Mouse (Mus musculus): Measurements from ENCODE around the gene Pphln1.

Pphln1 gene

DNA sequence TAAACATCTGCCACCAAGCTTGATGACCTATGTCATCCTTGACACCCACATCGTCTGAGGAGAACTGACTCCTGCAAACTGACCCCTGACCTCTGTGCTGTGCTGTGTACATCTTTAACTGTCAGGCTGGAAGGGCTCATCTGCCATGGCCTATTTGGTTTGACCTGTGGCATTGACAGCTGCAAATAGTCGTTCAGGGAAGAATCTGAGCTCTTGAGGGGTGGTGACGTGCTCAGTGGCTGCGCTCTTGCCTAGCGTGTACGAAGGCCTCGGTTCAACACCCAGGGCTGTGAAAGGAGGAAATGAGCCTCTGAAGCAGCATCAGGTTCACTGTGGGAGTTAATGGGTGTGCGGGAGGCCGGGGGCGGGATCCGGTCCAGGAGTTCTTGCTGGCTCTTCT, 35.7 kb downstream of the Pphln1 start:
- peak; percentile 18 for DNase-seq (ENCODE audit: low read depth, low spot score)

DNA sequence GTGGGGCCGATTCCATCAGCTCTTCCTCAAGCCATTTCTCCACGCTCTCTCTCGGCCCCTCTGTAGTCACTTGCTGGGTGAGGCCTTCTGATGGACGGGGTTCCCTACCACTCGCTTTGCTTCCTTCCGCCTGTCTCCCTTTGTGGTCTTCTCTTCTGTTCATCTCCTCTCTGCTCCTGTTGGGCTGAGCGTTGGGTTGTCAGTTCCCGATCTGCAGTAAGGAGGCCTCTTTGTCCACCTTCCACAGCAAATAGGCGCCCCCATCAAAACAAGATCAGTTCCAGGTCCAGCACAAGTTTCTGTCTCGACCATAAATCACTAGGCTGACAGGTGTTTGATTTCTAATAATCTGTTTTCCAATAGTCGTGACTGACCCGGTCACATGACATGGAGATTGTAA, 37.8 kb downstream of the Pphln1 start:
- DNase-seq (ENCODE audit: low read depth, low spot score), result no peak

DNA sequence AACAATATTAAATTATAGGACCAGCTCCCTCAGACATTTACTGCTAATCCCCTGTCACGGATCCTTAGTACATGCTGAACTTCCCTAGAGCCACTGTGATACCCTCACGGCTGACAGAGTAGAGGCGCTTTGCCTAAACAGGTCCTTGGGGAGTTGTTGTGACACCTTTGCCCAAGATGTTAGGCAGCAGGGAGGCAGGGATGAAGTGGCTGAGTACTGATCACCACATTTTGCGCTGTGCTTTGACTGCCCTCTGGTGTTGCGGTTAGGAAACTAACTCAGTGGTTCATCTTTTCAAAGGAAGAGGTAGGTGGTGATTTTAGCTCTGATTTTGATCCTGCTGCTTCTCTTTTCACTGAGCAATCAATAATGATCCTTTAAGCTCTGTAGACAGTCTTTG, 40.5 kb downstream of the Pphln1 start:
- DNase-seq (ENCODE audit: low read depth, low spot score), result peak; percentile 63

DNA sequence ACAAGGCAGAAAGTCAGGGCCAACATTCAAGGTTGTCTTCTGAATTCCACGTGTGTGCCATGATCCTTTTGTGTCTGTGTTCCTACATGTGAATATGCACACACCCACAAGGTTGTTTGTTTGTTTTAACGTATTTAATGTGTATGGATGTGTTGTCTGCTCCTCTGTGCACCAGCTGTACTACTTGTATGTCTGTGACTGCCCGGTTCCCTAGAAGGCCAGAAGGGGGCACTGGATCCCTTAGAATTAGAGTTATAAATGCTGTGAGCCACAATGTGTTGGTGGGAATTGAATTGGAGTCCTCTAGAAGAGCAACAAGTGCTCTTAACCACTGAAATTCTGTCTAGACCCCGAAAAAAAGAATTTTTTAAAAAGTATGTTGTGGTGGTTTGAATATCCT, 44.1 kb downstream of the Pphln1 start:
- peak; percentile 45 for DNase-seq (ENCODE audit: low read depth, low spot score)

DNA sequence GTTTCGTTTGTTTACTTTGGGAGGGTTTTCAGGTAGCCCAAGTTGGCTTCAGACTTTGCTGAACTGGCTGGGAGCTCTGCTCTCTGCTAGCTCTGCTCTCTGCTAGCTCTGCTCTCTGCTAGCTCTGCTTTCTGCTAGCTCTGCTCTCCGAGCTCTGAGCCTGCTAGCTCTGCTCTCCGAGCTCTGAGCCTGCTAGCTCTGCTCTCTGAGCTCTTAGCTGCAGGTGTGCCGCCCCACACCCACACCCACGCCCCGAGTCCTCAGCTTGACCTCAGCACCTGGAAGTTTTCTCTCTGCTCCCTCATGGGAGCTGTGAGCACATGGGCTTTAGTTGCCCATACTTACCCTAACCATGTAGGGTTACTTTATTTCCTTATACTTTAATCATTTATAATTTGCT, 45.5 kb downstream of the Pphln1 start:
- no peak for DNase-seq (ENCODE audit: low read depth, low spot score)

DNA sequence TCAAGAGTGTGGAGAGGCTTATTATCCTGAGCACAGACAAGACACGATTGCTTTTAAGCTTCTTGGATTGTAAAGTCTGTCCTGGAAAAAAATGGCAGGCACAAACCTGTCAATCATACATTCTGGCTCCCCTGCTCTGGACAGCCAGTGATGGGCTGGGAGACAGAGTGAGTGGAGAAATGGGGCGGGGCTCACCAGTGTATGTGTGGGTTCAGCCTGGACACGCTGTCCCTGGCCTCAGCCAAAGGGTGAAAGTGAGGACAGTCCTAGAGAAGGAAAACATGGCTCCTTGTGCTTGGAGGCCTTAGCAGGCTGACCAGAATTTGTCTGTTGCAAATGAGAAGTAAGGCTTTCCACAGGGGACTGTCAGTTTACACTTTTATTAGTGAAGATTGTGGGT, 50.7 kb downstream of the Pphln1 start:
- DNase-seq (ENCODE audit: low read depth, low spot score), result no peak

DNA sequence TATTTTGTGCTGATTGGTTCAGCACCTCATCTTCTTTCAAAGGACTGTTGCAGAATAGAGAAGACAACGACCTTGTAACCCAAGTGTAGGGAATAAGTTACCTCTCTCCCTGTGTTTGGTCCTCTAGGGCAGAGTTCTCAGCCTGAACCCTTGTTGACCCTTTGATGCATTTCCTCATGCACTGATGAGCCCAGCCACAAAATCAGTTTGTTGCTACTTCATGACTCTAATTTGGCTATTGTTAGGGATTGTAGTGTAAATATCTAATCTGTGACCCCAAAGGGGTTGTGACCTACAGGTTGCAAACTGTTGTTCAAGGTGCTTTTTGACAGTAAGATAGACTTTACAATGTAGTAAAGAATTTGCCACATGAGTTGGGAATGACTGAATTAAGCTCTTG, 55.1 kb downstream of the Pphln1 start:
- DNase-seq (ENCODE audit: low read depth, low spot score), result no peak

DNA sequence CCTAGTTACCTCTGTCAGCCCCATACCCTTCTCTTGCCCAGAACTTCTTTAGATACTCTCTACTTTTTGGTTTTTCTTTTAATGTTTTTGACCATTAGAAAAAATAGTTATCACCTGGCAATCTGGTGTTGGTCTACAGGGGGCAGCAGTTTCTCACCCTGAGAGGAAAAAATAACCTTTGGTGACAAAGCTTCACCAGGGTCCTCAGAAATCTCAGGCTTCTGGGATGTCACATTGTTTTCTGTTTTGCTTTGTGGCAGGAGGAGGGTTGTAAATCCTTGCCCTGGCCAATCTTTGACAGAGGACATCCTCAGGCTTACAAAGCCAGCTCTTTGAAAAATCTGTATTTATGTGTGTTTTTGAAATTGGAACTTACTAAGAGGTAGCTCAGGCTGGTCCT, 57.9 kb downstream of the Pphln1 start:
- DNase-seq (ENCODE audit: low read depth, low spot score), result no peak

DNA sequence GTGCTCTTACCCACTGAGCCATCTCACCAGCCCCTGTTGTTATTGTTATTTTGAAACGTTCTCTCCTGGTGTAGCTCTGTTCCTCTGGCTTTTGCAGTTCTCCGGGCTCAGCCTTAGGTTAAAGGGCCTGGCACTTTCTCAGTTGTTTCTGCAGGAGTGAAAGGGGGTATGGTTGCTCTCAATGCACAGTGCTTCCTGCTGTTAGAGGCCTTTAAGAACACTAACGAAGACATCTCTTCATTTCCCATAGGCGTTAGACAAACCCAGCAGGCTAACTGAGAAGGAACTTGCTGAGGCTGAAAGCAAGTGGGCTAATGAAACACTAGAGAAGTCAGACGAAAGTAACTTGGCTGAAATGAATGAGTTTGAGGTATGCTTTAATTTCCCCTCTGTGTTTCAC, 61.3 kb downstream of the Pphln1 start:
- peak; percentile 67 for DNase-seq (ENCODE audit: low read depth, low spot score)

DNA sequence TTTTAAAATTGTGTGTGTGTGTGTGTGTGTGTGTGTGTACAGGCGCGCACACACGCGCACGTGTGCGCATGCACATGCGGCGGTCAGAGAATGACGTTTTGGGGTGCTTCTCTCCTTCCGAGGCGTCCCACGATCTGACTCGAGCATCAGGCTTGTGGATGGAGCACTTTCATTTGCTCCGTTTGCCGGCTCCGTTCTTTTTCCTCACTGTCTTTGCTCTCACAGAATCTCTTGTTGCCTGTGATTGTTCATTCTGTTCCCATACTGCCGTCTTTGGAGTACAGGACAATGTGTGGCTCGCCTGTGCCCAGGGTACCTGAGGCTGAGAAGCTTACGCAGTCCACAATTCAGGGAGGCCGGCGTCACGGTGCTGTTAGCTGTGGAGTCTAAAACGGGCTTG, 62.9 kb downstream of the Pphln1 start:
- peak; percentile 34 for DNase-seq (ENCODE audit: low read depth, low spot score)

DNA sequence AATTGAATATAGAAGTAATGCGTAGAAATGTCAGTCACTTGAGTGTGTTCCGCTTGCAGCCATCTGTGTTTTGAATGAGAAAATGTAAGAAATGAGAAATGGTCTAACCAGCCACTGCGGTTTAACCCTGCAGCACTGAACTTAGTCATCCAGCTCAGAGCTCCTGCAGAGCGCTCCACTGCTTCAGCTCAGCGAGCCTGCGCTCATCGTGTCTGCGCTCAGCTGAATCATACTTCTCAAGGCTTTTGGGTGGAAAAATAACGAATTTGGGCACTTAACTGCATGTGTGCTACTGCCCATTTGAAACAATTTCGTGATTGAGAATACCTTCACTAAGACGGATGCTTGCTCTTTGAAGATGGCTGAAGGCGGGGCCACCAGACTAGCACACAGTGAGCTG, 73.5 kb downstream of the Pphln1 start:
- DNase-seq (ENCODE audit: low read depth, low spot score), result no peak

DNA sequence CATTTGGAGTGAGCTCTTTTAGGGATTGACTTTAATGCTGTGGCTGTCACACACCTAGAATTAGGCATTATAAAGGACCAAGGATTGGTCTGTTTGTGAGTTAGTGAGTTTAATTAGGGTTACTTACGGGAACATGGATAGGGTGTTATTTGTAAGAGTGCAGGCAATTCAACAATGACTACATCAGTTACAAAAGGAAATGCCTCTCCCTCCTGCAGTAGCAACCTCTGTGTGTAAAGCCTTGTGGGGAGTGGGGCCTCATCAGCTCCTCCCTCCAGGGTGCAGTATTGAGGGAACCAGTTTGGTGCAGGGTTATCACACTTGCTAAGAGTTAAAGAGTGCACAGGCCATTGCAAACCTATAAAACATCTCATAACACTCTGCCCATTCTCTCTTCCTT, 73.9 kb downstream of the Pphln1 start:
- DNase-seq (ENCODE audit: low read depth, low spot score), result peak; percentile 39

DNA sequence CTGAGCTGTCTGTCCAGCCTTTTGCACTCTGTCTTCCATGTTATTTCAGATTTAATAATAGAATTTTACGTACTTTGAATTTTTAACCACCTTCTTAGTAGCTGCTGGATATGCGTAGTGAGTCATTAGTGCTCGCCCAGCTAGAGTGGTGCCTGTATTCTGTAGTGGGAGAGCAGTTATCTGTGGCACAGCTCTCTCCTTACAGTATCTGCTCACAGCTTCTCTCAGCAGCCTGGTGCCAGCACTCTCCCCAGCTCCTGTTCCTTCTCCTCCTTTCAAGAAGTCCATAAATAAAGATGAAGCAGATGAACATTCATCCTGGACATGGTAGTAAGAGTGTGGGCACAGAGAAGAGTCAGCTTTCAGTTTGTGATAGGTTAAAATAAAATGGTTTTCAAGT, 76.1 kb downstream of the Pphln1 start:
- no peak for DNase-seq (ENCODE audit: low read depth, low spot score)

DNA sequence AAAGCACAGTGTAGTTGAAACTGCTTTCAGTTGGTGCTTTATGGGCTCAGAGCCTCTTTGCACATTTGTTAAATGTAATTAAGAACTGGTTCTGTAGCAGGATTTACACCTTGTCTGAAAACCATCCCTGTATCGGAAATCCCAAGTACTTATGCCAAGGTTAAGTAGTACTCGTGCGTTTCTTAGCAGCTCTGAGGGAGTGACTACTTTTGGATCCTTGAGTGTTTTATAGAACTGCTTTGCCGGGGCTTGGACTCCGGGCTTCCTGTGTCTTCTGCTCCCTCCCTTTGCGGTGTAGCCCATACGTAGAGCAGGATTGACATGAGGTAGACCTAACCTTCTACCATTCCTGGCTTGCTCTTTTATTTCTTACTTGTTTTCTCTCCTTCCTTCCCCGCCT, 77.5 kb downstream of the Pphln1 start:
- DNase-seq (ENCODE audit: low read depth, low spot score), result no peak

DNA sequence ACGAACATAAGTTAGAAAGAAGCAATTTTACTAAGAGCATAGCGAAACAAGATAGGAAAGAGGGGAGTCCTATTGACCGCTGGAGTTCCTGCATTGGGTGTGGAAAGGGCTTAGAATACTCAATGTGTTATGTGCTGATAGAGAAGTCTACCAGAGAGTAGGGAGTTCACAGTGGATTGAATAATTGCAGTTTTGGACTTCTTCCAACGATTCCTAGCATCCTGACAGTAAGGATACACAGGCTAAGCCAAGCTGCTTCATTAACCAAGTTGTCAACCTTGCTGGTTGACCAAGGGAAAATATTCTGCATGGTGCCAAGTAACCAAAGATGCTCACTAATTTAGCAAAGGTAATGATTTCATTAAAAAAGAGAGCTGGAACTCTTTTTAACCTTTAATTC, 79.6 kb downstream of the Pphln1 start:
- DNase-seq (ENCODE audit: low read depth, low spot score), result no peak

DNA sequence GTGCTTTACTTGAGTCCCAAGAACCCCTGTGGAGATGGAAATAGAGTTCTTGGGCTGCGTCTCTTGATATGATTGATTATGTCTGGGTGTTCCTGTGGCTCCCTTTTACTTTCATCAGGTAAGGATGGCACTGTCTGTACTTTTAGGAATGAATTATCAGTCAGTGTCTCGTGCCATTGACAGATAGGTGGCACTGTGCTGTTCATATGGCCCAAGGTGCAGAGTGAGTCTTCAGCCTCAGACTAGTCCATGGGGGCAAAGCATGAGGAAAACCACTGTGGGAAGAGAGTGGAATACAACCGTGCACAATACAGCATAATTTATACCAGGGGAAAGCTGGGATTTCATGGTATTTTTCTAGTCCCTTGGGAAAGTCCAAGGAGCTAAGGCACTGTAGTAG, 80.5 kb downstream of the Pphln1 start:
- no peak for DNase-seq (ENCODE audit: low read depth, low spot score)

DNA sequence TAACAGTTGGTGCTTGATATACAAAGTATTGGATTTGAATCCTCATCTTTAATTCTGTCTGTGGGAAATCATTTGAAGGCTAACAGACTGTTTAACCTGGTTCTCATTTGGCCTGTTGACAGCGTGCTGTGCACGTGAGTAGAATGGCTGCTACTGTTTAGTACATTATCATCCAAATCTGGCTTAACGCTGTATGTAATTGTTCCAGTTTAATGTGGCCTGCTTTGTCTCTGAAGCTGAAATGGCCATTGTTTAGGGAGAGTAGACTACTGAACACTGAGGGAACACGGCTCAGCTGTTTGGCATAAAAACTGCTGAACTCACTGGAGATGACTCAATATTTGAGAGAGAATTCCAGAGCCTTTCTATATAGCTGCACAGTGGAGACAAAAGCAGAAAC, 81.3 kb downstream of the Pphln1 start:
- DNase-seq (ENCODE audit: low read depth, low spot score), result no peak

DNA sequence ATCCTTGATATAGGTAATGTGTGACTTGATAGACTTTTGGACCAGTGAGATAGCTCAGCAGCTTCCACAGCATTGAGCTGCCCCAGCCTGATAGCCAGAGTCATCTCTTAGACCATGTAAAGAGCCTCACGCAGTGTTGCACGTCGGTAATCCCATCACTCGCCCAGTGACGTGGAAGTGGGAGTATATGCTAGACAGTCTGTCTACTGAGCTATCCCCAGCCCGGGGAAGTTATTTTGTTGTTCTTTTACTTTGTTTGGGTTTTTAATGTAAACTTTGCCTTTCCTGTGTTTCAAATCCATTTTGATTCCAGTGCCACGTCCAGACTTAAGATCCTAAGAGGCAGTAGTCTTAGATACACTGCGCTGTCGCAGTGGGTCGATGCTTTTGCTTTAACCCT, 83.0 kb downstream of the Pphln1 start:
- no peak for DNase-seq (ENCODE audit: low read depth, low spot score)

DNA sequence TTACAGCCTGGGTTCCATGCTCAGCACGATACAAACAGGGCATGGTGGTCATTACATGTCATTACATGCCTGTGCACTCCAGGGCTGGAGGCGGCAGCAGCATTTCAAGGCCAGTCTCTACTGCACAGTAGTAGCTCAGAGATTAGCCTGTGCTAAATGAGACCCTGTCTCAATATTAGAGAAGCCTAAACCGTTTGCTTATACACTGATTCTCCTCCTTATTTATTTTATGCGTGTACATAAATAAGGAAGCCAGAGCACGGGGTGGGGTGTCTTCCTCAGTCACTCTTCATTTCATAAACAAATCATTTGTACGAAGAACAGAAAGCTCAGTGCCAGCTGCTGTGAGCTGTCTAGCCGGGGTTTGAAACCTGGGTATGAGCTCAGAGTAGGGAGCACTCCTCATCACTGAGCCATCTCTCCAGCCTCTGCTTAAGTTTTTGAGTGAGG, 86.1 kb downstream of the Pphln1 start:
- peak; percentile 60 for DNase-seq (ENCODE audit: low read depth, low spot score)

DNA sequence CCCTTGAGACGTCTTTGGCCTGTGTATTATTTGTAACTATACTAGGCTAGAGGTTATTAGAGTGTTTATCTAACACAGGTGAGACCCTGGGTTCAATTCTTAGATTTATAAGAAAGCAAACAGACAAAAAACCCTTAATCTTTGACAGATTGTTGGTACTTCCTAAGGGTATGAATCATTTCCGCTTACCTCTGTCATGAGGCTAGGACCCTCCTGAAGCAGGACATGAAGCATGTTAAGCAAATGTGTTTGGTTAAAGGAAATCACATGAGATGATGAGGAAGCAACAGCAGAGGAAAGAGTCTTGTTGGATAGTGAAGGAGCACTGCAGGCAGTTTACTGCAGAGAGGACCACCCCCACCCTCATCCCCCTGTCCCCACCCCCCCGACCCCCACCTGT, 87.1 kb downstream of the Pphln1 start:
- DNase-seq (ENCODE audit: low read depth, low spot score), result no peak

DNA sequence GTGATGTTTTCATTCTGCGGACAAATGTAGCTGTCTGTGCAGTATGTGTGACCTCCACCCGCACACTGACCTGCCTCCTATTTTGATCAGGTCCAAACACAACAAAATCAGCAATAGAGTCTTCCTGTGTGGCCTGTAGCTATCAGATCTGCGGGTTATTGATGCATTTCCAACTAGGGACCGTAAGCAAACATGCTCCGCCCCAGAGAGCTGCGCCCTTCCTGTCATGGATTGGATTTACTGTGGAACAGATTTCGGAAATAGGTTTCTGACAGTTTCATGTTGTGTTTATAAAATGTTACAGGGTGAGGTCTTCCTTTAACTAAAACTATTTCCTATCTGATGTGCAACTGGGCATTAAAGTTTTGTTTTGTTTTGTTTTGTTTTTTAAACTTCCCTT, 87.9 kb downstream of the Pphln1 start:
- DNase-seq (ENCODE audit: low read depth, low spot score), result no peak

DNA sequence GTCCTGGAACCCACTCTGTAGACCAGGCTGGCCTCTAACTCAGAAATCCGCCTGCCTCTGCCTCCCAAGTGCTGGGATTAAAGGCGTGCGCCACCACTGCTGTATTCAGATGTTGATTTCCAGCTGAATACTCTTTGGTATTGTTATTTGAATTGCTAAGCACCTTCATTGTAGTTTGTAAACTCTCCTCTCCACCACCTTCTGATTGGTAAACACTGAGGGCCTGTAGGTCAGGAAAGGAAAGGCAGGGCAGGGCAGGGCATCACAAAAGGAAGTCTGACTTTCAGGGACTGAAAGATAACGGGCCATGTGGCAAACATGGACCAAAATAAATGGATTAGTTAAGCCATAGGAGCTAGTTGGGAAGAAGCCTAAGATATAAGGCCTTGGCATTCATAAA, 91.4 kb downstream of the Pphln1 start:
- peak; percentile 92 for DNase-seq (ENCODE audit: low read depth, low spot score)

DNA sequence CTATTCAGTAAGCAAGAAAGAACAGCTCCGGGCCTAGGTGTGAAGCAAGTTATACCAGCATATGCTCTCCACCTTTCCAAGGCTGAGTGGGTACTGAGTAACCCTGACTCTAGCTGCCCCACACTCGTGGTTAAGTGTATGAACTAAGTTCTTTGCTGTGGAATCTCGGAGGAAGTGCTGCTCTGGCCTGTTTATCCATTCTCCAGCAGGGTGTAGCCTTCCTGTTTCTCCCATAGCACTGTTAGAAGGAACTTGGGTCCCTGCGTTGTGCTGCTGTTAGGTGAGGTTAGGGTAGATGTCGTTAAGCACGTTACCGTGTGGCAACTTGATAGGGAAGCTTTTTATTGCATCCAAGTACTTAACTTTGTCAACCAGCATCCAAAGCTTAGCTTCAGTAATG, 96.5 kb downstream of the Pphln1 start:
- DNase-seq (ENCODE audit: low read depth, low spot score), result no peak

DNA sequence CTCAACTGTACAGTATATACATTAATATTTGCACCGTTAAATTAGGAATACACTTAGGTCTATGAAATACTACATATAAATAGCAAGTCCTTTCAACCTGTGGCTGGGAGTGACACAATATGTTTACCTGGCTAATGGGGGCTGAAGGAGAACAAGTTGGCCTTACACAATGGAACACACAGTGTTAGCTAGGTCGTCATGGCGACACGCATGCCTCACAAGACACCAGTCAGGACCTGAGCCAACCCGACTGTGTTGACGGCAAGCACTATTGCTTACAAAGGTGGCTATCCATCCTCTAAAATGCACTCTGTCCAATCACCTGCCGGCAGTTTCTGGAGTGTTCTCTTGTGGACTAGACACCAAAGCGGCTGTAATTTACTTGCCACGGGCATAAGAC, 101.7 kb downstream of the Pphln1 start:
- DNase-seq (ENCODE audit: low read depth, low spot score), result peak; percentile 63

DNA sequence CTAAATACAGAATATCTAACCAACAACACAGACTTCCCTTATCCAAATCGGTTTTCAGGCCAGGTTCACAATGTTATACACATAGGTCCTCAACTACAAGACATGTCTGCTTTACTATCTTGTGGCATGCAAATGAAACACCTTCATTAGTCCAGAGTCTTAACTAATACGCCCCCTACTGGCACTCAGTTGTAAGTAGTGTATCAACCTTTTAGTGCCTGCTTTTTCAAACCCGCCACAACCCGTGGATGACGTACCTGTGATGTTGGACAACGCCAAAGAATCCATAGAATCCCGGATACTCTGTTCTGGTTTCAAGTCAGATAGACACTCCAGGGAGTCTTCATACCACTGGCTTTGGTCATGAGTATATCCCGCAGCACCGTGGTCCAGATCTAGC, 104.6 kb downstream of the Pphln1 start:
- DNase-seq (ENCODE audit: low read depth, low spot score), result peak; percentile 80
